Mouse (Mus musculus): ENCODE data around the gene E130308A19Rik. TPM values are rescaled to one million over a fixed set of nuclear protein-coding genes. Genes with fewer than 3 reads are reported as not detected.
A peak's percentile ranks its signal among the peaks of the same experiment; 100 is the strongest.

The E130308A19Rik gene
- polyA plus RNA-seq, 1 experiment from 2014 or later: 13.0 TPM

- no peaks in the 10 kb centered on the region for H3K27me3 ChIP-seq (ENCODE audit: control insufficient read depth, insufficient read depth, low read length)
- H3K4me1 ChIP-seq (ENCODE audit: control insufficient read depth, insufficient read depth, low read length): 0 out of 2 replicates have a peak, but pooled peaks cover 4% of the 10 kb centered on the region
- H3K27ac ChIP-seq (ENCODE audit: low read length): peak overlapping the region; percentile 57
- H3K4me2 ChIP-seq (ENCODE audit: low read depth, low read length): peak overlapping the region; percentile 98
- H3K9ac ChIP-seq (ENCODE audit: low read length): peak overlapping the region; percentile 84
- peak overlapping the region; percentile 75 for H3K4me3 ChIP-seq (replicated peaks; ENCODE audit: low read length)
- under 1% methylated on average over 58 of the region's 58 CpGs for WGBS
- no peaks in the 10 kb centered on the region for H3K36me3 ChIP-seq (ENCODE audit: control insufficient read depth, insufficient read depth, low read length)
- peak; percentile 64; the same call in 1 of the 2 replicates for ATAC-seq (ENCODE audit: insufficient read depth, low FRiP score)
- no peaks in the 10 kb centered on the region for H3K9me3 ChIP-seq (replicated peaks; ENCODE audit: control insufficient read depth, low read length)
These were observed 180.2 kb downstream of the E130308A19Rik start for GRCm38 (mm10) chr4:59805968-59806878.

DNA sequence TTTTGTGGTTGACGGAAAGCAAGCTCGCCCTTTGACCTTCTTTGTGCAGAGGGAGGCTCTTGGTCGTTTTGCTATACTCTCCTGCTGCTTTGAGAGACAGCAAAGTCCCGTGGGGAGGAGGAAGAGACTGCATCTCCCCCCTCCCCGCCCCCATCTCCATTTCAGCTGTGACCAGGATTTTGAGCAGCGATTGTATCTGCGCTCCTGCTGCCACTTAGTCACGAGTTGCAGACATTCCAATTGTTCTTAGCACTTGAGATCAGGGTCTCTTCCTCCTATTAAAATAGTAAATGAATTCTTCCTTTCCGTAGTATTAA lies 180.8 kb downstream of the E130308A19Rik start:
- WGBS: 4% methylated on average over 9 of the region's 9 CpGs
- H3K27me3 ChIP-seq (ENCODE audit: control insufficient read depth, insufficient read depth, low read length): no peaks in the 10 kb centered on the region
- no peak overlapping the region for H3K27ac ChIP-seq (ENCODE audit: low read length)
- peak overlapping the region; percentile 75 for H3K4me3 ChIP-seq (replicated peaks; ENCODE audit: low read length)
- H3K4me2 ChIP-seq (ENCODE audit: low read depth, low read length): peak overlapping the region; percentile 98
- H3K36me3 ChIP-seq (ENCODE audit: control insufficient read depth, insufficient read depth, low read length): no peaks in the 10 kb centered on the region
- peak overlapping the region; percentile 84 for H3K9ac ChIP-seq (ENCODE audit: low read length)
- 0 out of 2 replicates have a peak, but pooled peaks cover 4% of the 10 kb centered on the region for H3K4me1 ChIP-seq (ENCODE audit: control insufficient read depth, insufficient read depth, low read length)
- ATAC-seq (ENCODE audit: insufficient read depth, low FRiP score): no peak
- H3K9me3 ChIP-seq (replicated peaks; ENCODE audit: control insufficient read depth, low read length): no peaks in the 10 kb centered on the region

DNA sequence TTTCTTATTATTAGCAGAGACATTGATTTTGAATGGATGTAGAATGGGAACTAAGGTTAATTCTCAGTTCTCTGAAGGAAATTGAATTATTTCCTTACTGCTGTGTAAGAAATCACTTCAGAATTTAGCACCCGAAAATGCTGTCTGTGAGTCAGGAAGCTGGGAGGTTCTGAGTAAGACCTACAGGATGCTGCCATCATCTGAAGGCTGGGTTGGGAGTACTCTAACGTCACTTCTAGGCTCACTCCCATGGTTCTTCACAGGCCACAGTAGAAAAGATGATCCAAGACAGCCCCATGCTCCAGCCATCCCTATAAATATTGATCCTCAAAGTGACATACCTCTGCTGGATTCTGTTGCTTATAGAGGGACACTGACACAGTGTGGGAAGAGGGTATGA lies 181.5 kb downstream of the E130308A19Rik start:
- ATAC-seq (ENCODE audit: insufficient read depth, low FRiP score): no peak
- Histone ChIP-seq H3K36me3 (ENCODE audit: control insufficient read depth, insufficient read depth, low read length) (no peaks in the 10 kb centered on the region), H3K27ac (ENCODE audit: low read length) (no peak overlapping the region), H3K27me3 (ENCODE audit: control insufficient read depth, insufficient read depth, low read length) (no peaks in the 10 kb centered on the region), H3K4me1 (ENCODE audit: control insufficient read depth, insufficient read depth, low read length) (0 out of 2 replicates have a peak, but pooled peaks cover 4% of the 10 kb centered on the region), H3K4me3 (replicated peaks; ENCODE audit: low read length) (no peak overlapping the region), H3K9ac (ENCODE audit: low read length) (no peak overlapping the region), H3K9me3 (replicated peaks; ENCODE audit: control insufficient read depth, low read length) (no peaks in the 10 kb centered on the region), H3K4me2 (ENCODE audit: low read depth, low read length) (peak overlapping the region; percentile 98; the same call in 1 of the 2 replicates)
- whole genome bisulfite sequencing: 68% methylated on average over 2 of the region's 2 CpGs

GRCm38 (mm10) chr4:59808396-59808795 lies 182.4 kb downstream of the E130308A19Rik start:
- Histone ChIP-seq H3K9me3 (replicated peaks; ENCODE audit: control insufficient read depth, low read length) (no peaks in the 10 kb centered on the region), H3K9ac (ENCODE audit: low read length) (no peak overlapping the region), H3K36me3 (ENCODE audit: control insufficient read depth, insufficient read depth, low read length) (no peaks in the 10 kb centered on the region), H3K4me2 (ENCODE audit: low read depth, low read length) (no peak overlapping the region), H3K4me1 (ENCODE audit: control insufficient read depth, insufficient read depth, low read length) (0 out of 2 replicates have a peak, but pooled peaks cover 4% of the 10 kb centered on the region), H3K27ac (ENCODE audit: low read length) (no peak overlapping the region), H3K27me3 (ENCODE audit: control insufficient read depth, insufficient read depth, low read length) (no peaks in the 10 kb centered on the region), H3K4me3 (replicated peaks; ENCODE audit: low read length) (no peak overlapping the region)
- WGBS: 80% methylated on average over 5 of the region's 5 CpGs
- ATAC-seq (ENCODE audit: insufficient read depth, low FRiP score): no peak

Other genes starting within 250 kb of the E130308A19Rik start
- 8.3 and 11.8 TPM in 2 replicates for gene Susd1, start 187.6 kb upstream of the E130308A19Rik start, polyA plus RNA-seq (2015; fragmentation: Nextera tagmentation; extraction: Ambion mirVana)
- gene Ptbp3, start 76.8 kb upstream of the E130308A19Rik start, polyA plus RNA-seq (2015; fragmentation: Nextera tagmentation; extraction: Ambion mirVana): 54.4 and 60.5 TPM in 2 replicates
- gene Hsdl2, start 44.6 kb upstream of the E130308A19Rik start, polyA plus RNA-seq (2015; fragmentation: Nextera tagmentation; extraction: Ambion mirVana): 31.8 and 33.8 TPM in 2 replicates
- 41.4 and 44.7 TPM in 2 replicates for gene Inip, start 175.4 kb downstream of the E130308A19Rik start, polyA plus RNA-seq (2015; fragmentation: Nextera tagmentation; extraction: Ambion mirVana)
- gene Snx30, start 179.6 kb downstream of the E130308A19Rik start, polyA plus RNA-seq (2015; fragmentation: Nextera tagmentation; extraction: Ambion mirVana): 4.1 and 4.9 TPM in 2 replicates

Data from stomach, embryonic 16.5 days (tissue).